Mouse (Mus musculus): Measurements from ENCODE around the gene Gm17349. TPM values are rescaled to one million over a fixed set of nuclear protein-coding genes. Genes with fewer than 3 reads are reported as not detected.
A peak's percentile ranks its signal among the peaks of the same experiment; 100 is the strongest.
"Not testable (repeated sequence)": the region's sequence is repeated elsewhere in the genome, so short reads cannot be mapped to it uniquely, and the experiment has no call there.

The Gm17349 gene
- polyA plus RNA-seq, 1 experiment from 2014 or later = not detected

DNA sequence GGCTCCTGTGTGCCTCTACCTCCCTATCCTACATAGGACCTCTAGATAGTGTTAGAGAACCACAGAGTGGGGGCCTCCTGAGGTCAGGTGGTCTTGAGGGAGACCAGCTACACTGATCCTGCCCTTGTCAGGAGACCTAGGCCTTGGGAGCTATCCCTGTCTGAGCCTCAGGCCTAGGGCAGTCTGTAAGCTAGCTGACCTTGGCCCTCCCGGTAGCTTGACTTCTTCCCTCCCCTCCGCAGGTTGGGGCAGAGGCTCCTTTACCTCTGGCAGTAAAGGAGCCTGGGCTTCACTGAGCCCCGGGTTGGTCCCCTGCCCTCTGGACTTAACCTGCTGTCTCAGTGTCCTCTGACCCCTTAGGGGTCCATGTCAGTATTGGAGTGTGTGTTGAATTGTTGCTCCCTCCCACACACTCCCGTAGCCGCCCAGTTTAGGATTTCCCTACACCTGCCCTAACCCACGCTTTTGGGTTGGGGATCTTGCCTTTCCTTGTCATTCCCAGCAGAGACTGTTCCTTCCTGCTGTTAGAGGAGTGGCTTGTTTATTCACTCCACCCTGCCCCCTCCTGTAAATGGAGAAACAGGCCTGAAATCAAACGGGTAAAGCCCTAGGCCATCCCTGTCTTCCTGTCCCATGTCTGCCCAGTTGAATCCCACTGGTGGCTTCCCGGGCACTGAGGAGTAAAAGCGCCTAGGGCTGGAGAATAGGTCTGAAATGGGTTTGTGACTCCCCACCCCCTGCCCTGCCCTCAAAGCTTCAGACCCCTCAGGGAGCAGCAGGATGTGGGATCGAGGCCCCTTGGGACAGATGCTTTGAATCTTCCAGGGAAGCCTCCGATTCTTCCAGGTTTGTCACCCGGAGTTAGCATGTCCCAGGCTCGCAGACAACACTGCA is 7.6 kb upstream of the Gm17349 start:
- WGBS (ENCODE audit: missing documents) = 94% methylated on average over 13 of the region's 13 CpGs
- Histone ChIP-seq H3K4me3 (ENCODE audit: inconsistent target) (no peak overlapping the region), H3K27ac (no peak overlapping the region), H3K79me2 (ENCODE audit: inconsistent target) (no peaks in the 10 kb centered on the region), H3K36me3 (ENCODE audit: inconsistent target) (peaks cover 44% of the 10 kb centered on the region)

DNA sequence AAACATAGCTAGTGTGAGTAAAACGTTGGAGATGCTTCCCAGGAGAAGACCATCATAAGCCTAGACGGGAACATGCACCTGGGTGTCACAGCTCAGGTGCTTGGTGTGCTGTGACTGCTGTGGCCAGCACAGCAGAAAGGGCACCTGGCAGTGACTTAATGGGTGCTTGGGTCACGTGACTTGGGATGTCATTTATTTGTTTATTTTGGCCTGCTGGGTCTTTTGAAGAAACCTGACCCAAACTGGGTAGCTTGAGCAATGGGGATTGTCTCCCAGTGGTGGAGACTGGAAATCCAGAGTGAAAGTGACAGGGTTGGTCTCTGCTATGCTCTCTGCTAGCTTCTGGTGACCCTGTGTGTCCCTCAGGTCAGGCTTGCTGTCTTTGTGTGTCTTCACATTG is 6.2 kb upstream of the Gm17349 start:
- WGBS (ENCODE audit: missing documents) = 90% methylated on average over 3 of the region's 3 CpGs
- Histone ChIP-seq H3K36me3 (ENCODE audit: inconsistent target) (peaks cover 56% of the 10 kb centered on the region), H3K27ac (no peak overlapping the region), H3K4me3 (ENCODE audit: inconsistent target) (no peak overlapping the region), H3K79me2 (ENCODE audit: inconsistent target) (no peaks in the 10 kb centered on the region)

DNA sequence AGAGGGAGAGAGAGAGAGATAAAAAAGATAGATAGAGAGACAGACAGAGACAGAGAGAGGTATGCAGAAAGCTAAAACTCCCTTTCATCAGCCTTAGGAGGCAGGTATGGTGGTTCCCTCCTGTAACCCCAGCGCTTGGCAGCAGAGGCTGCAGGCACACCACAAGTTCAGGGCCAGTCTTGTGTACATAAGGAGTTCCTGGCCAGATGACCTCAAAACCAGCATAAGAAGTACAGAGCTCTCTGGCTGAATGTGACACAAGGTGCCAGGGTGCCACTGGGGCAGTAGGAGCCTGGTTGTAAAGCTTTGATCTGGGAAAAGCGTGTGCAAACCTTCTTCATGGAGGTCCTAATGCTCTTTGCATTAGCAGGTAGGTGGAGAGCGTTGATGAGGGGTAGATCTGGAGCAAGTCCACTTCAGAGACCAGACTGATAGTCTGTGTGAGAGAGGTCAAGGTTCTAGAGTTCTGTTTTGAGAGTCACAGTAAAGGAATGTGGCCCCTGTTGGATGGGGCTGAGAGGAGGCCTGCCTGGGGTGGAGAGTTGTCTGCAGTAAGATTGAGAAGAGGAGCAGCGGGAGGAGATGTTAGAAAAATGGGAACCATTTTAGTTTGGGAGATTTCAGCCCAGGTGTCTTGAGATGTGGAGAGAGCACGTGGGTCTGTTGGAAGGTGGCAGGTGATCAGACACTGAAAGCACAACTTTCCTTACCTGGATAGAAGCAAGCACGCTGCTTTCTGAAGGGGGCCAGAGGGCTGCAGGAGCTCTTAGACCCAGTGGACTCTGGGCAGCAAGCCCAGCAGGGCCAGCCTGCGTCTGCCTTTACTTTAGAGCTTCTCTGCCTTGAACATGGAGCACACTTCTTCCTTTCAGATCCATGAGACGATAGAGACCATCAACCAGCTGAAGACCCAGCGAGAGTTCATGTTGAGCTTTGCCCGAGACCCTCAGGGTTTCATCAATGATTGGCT is 5.2 kb upstream of the Gm17349 start:
- no peak overlapping the region for H3K4me3 ChIP-seq (ENCODE audit: inconsistent target)
- H3K79me2 ChIP-seq (ENCODE audit: inconsistent target) = no peaks in the 10 kb centered on the region
- WGBS (ENCODE audit: missing documents) = 95% methylated on average over 10 of the region's 10 CpGs
- no peak overlapping the region for H3K27ac ChIP-seq
- peaks cover 56% of the 10 kb centered on the region for H3K36me3 ChIP-seq (ENCODE audit: inconsistent target)

DNA sequence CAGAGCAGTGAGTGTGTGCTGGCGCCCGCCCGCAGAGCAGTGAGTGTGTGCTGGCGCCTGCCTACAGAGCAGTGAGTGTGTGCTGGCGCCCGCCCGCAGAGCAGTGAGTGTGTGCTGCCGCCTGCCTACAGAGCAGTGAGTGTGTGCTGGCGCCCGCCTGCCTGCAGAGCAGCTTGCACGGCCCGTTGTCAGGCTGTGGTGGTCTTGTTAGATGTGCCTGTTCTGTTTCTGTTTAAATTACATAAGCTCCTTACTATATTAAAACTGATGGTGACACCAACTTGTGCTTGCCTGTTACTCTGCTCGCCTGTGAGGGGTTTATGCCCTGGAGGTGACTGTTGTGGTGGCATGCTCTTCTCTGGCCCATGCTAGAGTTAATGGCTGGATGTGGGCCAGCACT is 2.9 kb upstream of the Gm17349 start:
- Histone ChIP-seq H3K36me3 (ENCODE audit: inconsistent target) (peaks cover 62% of the 10 kb centered on the region), H3K79me2 (ENCODE audit: inconsistent target) (no peaks in the 10 kb centered on the region), H3K4me3 (ENCODE audit: inconsistent target) (no peak overlapping the region), H3K27ac (no peak overlapping the region)
- WGBS (ENCODE audit: missing documents) = 97% methylated on average over 10 of the region's 13 CpGs

DNA sequence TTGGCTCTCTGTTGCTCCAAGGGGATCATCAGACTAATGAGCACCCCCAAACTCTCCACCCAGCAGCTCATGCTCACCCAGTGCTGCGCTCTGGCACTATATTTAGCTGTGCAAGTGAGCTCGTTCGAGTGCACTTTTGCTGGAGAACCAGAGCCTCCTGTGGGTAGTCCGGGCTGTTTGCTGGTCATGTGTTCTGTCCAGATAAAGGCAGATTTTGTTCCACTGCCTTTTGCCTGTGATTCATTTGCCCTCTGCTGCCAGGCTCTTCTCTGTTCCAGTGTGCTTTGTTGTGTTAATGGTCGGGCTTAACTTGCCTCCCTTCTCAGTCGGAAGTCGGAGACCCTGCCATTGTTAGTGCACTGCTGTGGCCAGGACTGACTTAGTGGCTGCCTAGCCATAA is 409 bp downstream of the Gm17349 start:
- Histone ChIP-seq H3K27ac (no peak overlapping the region), H3K4me3 (ENCODE audit: inconsistent target) (no peak overlapping the region), H3K79me2 (ENCODE audit: inconsistent target) (no peaks in the 10 kb centered on the region; the same call in 1 of the 2 replicates), H3K36me3 (ENCODE audit: inconsistent target) (peaks cover 34% of the 10 kb centered on the region)
- 88% methylated on average over 7 of the region's 7 CpGs for WGBS (ENCODE audit: missing documents)

DNA sequence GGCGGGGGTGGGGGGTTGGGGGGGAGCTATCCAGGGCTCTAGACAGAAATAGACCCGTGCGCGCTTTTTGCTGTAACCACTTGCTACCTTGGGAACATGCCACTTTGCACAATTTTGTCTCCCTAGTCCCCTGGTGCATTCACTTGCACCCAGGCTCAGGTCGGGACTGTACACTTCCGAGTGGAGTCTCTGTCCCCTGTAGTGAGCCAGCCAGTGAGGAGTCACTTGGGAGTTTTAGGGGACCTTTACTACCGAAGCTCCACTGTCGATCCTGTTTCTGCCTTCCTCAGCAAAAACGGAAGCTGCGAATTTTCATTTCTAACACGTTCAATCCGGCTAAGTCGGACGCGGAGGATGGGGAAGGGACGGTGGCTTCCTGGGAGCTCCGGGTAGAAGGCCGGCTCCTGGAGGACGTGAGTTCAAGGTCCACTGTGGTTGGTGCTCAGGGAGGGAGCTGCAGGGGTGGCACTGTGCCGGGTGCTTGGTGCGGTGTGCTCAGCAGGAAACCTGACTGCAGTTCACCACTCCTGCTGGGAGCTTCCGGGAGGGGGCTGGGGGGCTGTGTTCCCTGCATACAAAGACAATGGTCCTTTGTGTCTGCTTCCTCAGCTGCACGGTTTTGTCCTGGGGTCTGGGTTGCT is 1.1 kb downstream of the Gm17349 start:
- Histone ChIP-seq H3K4me3 (ENCODE audit: inconsistent target) (no peak overlapping the region), H3K79me2 (ENCODE audit: inconsistent target) (no peaks in the 10 kb centered on the region; the same call in 1 of the 2 replicates), H3K27ac (no peak overlapping the region), H3K36me3 (ENCODE audit: inconsistent target) (peaks cover 27% of the 10 kb centered on the region)
- WGBS (ENCODE audit: missing documents) = 88% methylated on average over 23 of the region's 23 CpGs

DNA sequence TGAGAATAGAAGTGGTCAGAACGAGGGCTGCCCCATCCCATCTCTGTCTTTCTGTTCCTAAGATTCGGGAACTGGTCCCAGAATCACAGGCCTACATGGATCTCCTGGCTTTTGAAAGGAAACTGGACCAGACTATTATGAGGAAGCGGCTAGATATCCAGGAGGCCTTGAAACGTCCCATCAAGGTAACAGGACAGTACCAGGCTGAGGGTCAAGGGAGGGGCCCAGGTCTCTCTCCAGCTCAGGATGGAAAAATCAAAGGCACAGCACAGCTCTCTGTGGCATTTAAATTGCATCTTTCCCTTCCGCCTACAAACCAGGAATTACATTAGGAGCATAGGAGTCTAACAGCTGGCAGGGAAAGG is 1.6 kb downstream of the Gm17349 start:
- WGBS (ENCODE audit: missing documents) = 96% methylated on average over 5 of the region's 5 CpGs
- Histone ChIP-seq H3K27ac (no peak overlapping the region), H3K79me2 (ENCODE audit: inconsistent target) (no peaks in the 10 kb centered on the region; the same call in 1 of the 2 replicates), H3K4me3 (ENCODE audit: inconsistent target) (no peak overlapping the region), H3K36me3 (ENCODE audit: inconsistent target) (peaks cover 22% of the 10 kb centered on the region)

DNA sequence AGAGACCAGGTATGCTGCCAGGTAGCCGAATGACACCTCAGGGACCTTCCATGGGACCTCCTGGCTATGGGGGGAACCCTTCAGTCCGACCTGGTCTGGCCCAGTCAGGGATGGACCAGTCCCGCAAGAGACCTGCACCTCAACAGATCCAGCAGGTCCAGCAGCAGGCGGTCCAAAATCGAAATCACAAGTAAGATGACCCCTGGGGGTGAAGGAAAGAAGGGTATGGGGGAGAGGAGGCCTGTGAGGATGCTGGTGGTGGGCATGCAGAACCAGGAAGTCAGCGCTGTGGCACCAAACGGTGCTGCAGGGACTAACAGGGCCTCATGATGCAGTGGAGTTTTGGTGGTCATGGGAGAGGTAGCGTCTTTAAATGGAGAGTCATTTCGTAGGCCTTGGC is 2.2 kb downstream of the Gm17349 start:
- H3K27ac ChIP-seq = no peak overlapping the region

DNA sequence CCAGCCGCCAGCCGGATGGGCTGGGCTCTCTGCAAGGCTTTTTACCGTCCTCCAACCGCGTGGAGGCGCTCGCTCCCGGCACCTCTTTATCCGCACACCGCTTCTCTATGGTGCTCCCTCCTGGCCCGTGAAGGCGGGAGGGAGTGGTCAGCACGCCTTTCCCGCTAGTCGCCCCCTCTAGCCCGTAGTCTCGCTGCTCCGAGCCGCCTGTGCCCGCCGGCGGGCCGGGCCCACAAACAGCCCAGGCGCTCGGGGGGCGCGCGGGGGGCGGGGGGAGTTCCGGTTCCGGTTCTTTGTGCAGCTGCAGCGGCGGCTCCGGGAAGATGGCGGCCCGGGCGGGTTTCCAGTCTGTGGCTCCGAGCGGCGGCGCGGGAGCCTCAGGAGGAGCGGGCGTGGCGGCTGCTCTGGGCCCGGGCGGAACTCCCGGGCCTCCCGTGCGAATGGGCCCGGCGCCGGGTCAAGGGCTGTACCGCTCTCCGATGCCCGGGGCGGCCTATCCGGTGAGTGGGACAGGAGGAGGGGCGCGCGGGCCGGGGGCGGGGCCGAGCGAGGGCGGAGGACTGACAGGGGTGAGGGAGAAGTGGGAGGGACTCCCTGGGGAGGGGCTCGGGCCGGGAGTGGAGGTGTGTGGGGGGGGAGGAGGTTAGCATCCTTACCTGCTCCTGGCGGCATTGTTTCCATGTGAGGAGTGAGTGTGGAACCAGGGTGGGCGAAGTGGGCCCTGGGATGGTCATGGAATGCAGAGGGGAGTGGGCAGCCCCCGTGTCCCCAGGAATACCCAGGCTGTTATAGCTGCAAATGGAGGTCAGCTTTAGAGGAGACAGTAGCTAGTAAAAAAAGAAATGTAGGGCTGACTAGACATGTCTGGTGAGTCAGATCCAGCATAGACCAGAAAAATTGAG is 3.0 kb downstream of the Gm17349 start, which contains the start of gene Smarcd1:
TSS of gene Smarcd1 (plus strand) at position 131 of the 902 bp plus-strand sequence.
- WGBS (ENCODE audit: missing documents) = 2% methylated on average over 46 of the region's 71 CpGs
- H3K36me3 ChIP-seq (ENCODE audit: inconsistent target) = peaks cover 14% of the 10 kb centered on the region
- no peaks in the 10 kb centered on the region; the same call in 1 of the 2 replicates for H3K79me2 ChIP-seq (ENCODE audit: inconsistent target)
- H3K4me3 ChIP-seq (ENCODE audit: inconsistent target) = peak within 1 kb of the TSS; percentile 53
- no peak within 1 kb of the TSS for H3K27ac ChIP-seq

More for the DNA sequence above, 2.2 kb downstream of the Gm17349 start:
- H3K4me3 ChIP-seq (ENCODE audit: inconsistent target) = no peak overlapping the region; the same call in 1 of the 2 replicates
- WGBS (ENCODE audit: missing documents) = 93% methylated on average over 9 of the region's 9 CpGs
- H3K79me2 ChIP-seq (ENCODE audit: inconsistent target) = no peaks in the 10 kb centered on the region; the same call in 1 of the 2 replicates
- peaks cover 18% of the 10 kb centered on the region for H3K36me3 ChIP-seq (ENCODE audit: inconsistent target)

DNA sequence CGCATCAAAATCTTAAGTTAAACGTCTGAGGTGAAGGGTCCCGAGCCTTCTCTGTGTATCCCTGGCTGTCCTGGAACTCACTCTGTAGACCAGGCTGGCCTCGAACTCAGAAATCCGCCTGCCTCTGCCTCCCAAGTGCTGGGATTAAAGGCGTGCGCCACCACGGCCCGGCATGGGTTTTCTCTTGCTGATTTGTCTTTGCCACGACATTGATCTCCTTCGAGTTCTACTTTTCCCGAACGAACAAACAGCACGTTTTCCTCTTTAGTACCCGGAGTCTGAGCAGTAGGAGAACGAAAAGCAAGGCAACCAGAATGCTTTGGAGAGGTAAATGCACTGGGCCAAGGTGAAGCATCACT is 3.7 kb downstream of the Gm17349 start:
- H3K79me2 ChIP-seq (ENCODE audit: inconsistent target); H3K36me3 ChIP-seq (ENCODE audit: inconsistent target); H3K27ac ChIP-seq: not testable (repeated sequence)
- peak overlapping the region; percentile 28 for H3K4me3 ChIP-seq (ENCODE audit: inconsistent target)
- 32% methylated on average over 14 of the region's 16 CpGs for WGBS (ENCODE audit: missing documents)

DNA sequence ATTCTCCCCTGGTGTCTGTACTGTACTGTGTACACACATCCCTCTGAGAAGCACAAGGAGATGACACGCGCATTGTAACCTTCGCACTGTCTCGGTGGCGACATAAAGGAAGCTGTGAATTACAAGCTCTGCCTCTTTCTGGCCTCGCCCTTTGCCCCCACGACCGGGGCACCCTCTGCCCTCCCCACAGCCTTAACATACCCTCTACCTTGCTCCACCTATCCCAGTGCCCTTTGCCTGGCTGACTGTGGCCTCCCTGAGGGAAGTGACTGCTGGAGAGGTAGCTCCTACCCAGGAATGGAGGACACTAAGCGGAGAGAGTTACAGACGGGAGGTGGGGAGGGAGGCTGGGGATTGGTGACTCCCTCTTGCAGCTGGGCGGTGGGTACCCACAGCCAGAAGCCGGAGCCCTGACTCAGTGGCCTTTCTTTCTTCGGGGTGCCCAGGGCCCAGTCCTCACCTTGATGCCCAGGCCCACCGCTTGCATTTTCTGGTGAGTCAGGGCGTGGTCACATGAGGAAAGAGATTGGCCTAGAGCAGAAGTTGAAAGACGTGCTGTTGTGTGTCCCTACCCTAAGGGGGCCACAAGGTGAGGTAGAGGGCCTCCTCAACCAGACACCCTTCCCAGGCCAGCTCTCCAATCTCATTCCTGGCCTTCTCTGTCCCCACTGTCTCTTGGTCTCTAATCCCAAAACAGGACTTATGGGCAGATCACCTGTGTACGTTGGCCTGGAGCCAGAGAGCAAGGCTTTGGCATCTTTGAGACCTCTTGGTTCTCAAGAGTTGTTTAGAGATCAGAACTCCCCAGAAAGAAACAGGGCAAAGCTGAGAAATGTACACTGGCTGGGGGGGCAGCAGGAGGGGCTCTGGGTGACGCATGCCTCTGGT is 4.8 kb downstream of the Gm17349 start:
- H3K79me2 ChIP-seq (ENCODE audit: inconsistent target) = no peaks in the 10 kb centered on the region; the same call in 1 of the 2 replicates
- WGBS (ENCODE audit: missing documents) = 91% methylated on average over 18 of the region's 18 CpGs
- no peak overlapping the region for H3K4me3 ChIP-seq (ENCODE audit: inconsistent target)
- H3K27ac ChIP-seq = no peak overlapping the region
- H3K36me3 ChIP-seq (ENCODE audit: inconsistent target) = peaks cover 7% of the 10 kb centered on the region; the same call in 1 of the 2 replicates

DNA sequence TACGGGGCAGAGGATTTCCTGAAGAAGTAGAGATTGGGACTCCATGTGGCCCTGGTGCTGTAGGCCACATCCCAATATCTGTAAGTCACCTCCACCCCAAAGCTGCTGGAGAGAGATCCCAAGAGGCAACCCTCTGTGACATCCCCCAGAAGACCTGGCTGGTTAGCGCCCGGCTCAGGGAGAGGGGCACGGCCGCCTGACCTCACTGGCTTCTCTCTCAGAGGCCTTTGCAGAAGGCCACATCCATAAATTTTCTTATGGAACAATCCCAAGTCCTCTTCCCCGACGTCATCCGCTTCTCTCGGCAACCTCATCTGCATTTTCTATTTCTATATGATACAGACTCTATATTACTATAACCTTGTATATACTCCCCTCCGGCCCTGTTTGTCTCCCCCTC is 5.6 kb downstream of the Gm17349 start:
- 95% methylated on average over 10 of the region's 10 CpGs for WGBS (ENCODE audit: missing documents)
- H3K27ac ChIP-seq = no peak overlapping the region
- no peaks in the 10 kb centered on the region; the same call in 1 of the 2 replicates for H3K79me2 ChIP-seq (ENCODE audit: inconsistent target)
- H3K4me3 ChIP-seq (ENCODE audit: inconsistent target) = no peak overlapping the region
- H3K36me3 ChIP-seq (ENCODE audit: inconsistent target) = peaks cover 5% of the 10 kb centered on the region; the same call in 1 of the 2 replicates
